Mouse (Mus musculus) frontal cortex, postnatal 25 days (tissue): ENCODE data around the gene Ppp2r5a.
A peak's percentile ranks its signal among the peaks of the same experiment; 100 is the strongest.
"Not testable (repeated sequence)": the region's sequence is repeated elsewhere in the genome, so short reads cannot be mapped to it uniquely, and the experiment has no call there.

Source experiments
- DNase-seq, 2 experiments: peaks; one replicate each; pipeline ENCODE4 v3.0.0; 2022; ENCODE audit warnings: low spot score in 2 of 2

Gene Ppp2r5a

DNA sequence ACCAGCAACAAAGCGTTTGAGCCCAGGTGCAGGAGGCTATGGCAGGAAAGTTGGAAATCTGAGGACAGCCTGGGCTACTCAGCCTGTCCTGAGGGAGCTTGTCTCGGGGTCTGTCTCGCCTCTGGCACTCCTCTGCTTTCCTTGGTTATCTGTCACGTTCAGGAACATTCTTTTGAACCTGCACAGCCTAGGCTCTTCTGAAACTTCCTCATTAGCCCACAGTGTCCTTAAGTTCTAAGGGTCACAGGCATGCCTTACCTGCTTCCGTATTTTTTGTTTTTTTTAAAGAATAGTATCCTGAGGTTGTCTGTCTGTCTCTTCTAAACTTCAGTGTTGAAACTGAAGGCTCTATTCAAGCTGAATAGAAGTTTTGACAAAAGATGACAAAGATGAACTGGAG, at the start of gene Ppp2r5a:
Gene Ppp2r5a, minus strand, starts transcription at position 199 of the 400 bp plus-strand sequence.
- no peak for DNase-seq

DNA sequence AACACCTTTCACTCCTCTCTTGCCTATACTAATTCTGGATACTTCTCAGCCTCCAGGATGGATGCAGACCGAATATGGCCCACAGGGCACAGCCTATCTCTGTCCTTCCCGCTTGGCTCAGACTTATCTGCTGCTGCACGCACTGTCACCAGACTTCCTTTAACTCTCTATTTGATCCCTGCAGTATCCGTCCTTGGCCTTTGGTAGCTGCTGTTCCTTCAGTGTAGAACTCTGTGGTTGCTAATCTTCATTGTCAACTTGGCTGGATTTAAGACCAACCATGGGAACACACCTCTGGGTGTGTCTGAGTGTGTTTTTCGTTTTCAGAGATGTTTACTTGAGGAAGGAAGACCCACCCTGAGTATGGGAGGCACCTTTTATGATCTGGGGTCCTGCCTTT, 47.5 kb upstream of the Ppp2r5a start:
- DNase-seq = no peak

DNA sequence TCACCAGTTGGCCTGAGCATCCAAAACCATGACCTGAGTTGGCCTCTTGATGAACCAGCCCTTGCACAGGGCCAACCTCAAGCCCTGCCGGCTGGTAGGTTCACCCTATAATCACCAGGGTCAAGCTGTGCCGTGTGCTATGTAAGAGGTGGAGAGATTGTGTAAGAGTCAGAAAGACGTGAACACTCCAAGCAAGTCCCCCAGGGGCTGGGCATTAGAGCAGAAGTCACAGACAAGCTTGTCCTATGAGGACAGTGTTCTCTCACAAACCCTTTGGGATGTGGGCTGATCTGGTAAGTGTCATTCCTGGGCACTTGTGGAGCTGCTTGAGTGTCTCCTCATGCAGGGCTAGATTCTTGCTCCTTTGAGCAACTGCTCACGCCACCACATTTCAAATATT, 46.5 kb upstream of the Ppp2r5a start:
- DNase-seq = no peak

DNA sequence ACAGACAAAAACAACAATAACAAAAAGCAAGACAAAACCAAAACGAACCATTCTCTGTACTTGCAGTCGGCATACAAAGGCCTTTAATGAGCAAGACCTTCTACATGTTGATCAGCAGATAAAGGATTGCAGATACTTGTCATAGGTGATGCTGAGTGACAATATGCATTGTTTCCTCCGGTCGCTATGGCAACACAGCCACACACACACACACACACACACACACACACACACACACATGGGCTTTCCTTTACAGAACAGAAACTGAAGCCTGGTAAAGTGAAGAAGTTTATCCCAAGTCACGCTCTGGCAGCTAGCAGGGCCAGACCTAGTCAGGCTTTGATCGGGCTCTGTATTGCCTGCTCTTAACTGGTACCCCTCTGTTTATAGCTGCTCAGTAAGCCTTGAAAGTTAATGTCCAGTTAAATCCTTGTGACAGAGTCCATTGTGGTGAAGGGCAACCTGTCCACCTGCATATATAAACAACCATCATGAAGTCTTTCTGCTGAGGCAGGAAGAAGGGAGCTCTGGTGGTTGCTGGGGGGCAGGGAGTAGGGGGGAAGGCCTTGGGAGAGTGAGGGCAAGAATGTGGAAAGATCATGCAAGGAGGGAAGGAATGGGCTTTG, 44.4 kb upstream of the Ppp2r5a start:
- DNase-seq = no peak

DNA sequence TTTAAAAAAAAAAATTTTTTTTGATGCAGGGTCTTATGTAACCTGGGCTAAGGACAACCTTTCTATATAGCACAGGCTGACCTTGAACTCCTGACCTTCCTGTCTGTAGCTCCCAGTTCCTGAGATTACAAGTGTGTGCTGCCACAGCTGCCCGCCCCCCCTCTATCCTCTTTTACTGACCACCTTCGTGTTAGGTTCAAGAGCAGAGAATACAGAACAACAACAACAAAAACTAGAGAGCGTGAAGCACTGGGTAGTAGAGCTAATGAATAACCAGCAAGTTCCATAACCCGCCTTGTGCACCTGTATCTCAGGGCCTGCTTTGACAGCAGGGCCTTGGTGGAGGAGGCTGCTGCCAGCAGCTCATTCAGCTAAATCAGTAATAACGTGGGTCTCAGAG, 43.2 kb upstream of the Ppp2r5a start:
- DNase-seq = no peak

DNA sequence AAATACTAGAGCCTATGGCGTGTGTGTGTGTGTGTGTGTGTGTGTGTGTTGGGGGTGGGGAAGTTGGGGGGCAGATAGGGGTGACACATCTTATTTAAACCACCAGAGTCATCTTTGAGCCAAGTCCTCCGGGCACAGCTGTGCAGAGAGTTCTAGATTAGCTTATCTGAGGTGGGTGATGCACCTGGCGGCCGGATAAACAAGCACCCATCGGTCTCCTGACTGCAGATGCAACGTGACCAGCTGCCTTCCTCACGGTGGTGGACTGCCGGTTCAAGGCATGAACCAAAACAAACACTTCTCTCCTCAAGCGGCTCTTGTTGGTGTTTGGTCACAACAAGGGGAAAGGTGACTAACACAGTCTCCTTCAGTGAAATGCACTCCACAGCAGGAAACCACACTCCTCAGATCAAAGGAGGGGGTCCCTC, 42.8 kb upstream of the Ppp2r5a start:
- no peak for DNase-seq

DNA sequence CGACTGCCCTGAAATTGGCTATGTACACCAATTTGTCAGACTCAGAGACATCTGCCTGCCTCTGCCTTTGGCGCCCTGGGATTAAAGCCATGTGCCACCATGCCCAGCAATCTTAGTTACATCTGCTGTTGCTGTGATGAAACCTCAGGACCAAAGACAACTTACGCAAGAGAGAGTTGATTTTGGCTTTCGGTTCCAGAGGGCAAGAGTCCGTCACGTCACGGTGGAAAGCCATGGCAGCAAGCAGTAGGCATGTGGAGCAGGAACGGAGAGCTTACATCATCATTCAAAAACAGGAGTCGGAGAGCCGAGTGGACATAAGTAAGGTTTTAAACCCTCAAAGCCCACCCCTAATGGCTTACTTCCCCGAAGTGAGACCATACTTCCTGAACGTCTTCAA, 42.3 kb upstream of the Ppp2r5a start:
- DNase-seq = no peak

DNA sequence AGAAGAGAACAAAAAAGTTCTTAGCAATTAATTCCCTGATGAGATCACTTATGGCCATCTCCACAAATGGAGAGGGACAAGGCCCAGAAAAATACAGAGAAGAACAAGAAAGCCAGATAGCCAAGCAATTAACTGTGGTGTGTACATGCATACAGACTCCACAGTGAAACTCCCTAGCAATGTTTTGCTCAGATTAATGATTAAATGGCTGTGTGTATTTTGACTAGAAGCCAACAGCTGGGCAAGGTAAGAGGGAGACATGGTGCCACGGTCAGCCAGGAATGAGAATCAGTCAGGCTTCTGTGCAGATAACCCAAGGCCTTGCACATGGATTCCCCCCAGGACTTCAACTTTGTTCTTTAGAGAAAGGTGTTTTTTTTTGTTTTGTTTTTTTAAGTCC, 41.4 kb upstream of the Ppp2r5a start:
- DNase-seq = no peak

DNA sequence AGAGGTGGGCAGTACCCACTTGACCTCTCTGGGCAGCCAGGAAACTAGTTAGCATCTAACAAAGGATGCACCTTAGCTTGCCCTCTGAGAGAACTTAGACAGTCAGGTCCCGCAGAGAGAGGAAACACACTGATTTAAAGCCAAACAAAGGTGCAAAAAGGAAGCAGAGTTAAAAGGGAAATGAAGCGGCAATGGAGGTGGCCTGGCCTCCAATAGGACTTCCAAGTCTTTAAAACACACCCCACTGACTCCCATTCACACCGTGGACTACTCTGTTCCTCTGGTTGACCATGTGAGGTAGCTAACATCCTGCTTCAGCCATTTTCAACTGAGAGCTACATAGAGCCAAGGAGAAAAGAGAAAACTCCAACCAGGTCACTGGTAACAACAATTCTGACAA, 35.9 kb upstream of the Ppp2r5a start:
- no peak for DNase-seq

DNA sequence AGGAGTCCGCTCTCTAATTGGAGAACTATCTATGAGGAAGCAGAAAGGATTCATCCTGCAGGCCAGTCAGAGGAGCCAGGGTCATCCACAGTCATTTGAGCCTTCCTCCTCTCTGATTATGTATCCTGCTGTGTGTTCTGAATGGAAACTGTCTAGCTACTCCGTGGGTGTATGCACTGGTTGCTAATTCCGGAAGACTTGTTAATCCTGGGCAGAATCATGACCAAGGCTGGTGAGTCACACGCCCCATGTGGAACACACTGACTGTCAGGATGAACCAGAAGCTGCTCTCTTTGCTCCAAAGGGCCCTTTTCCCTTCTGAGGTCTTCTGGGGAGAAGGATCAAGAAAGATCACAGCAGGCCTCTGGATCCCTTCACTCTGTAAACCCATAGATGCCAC, 35.5 kb upstream of the Ppp2r5a start:
- DNase-seq = no peak

DNA sequence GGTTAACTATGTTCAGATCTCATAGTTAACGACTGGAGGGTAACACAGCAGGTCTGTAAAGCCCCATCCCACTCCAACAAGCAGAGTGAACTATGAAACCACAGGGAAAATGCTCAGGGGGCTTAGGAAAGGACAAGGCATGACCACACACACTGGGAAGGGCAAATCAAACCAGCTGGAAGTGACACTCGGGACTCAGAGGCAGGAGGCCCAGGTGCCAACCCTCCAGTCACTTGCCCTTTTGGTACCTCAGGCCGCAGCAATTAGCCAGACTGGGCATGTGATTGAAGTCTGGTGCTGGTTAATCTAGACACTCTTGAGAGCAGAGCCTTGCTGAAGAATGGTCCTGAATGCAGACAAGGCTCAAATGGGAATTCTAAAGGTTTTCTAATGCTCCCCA, 33.6 kb upstream of the Ppp2r5a start:
- no peak for DNase-seq

DNA sequence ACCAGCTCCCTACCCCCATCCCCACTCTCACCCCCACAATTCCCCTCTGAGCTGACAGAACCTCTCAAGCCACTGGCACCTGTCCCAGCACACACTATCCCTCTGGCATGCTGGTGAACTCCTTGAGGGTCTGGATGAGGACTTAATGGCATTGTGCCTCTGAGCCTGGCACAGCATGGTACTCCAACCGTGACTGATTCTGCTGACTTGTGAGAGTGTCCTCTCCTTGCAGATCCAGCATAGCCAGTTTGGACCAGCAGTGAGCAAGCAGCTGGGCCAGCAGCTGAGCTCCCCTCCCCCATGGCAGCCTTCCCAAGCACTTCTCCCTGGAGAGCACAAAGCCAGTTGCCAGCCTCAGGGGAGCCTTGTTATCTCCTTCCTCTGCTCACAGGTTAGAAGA, 32.3 kb upstream of the Ppp2r5a start:
- peak in 1 of 2 experiments; percentile 40 for DNase-seq

DNA sequence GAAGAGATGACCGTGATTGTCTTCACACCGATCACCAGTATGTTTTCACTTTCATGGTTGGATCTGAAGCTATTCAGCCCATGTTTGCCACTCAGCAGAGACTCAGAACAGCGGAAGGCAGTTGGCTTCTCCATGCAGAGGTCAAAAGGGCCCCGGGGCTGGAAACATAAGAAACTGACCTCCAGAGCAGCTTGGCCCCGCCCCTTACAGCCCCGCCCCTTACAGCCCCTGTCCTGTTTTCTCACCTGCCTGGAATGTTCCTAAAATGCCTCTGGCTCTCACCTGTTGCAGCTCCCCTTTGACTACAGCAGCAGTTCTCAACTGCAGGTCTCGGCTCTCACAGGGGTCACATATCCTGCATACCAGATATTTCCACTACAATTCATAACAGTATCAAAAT, 29.5 kb upstream of the Ppp2r5a start:
- no peak for DNase-seq

DNA sequence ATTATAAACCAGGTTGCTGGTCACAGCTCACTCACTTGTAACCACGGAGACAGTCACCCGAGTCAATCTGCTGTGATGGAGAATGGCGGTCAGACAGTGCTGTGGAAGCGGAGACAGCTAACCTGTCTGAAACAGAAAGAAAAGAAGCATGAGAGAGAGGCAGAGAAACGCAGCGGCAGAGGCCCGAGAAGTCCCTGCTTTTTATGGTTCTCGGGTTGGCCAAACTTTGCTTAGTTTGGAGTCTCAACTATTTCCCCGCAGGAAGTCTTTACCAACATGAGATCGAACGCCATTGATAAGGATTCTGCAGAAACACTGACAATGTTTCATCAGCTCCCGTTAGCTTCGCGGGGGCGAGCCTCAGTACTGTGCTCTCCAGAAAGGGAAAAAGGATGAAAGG, 29.0 kb upstream of the Ppp2r5a start:
- DNase-seq = no peak

DNA sequence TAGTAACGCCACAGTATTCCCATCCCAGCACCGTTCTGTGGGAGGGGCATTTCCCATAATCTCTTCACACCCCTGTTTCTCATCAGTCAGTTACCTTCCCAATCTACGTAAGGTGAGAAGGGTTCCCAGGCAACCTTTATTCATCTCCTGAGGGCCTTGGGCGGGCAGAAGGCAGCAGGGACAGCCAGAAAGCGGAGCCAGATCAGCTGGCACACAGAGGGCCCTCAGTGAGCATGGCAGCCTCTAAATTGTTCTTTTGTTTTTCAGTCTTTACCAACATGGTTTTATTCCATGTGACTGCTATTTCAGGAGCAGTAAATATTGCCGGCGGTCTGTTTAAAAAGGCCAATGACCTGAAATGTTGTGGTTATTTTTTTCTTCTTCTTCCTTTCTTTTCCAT, 27.0 kb upstream of the Ppp2r5a start:
- DNase-seq = no peak

DNA sequence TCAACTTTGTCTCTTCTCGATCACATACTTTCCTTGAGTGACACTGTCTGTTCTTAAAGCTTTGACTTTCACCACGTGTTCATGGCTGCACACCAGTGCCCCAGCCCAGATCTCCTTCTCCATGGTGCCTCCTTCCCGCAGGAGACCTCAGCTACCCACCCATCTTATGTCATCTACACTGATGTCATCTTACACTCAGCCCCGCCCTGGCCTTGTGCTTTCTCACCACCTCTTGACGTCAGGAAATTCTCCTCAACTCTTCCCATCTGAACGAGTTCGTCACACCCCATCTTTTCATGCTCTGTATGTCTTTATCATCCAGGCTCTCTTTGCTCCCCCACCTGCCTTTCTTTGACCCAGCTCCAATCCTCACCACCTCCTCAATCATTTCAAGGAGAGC, 22.8 kb upstream of the Ppp2r5a start:
- DNase-seq = no peak

DNA sequence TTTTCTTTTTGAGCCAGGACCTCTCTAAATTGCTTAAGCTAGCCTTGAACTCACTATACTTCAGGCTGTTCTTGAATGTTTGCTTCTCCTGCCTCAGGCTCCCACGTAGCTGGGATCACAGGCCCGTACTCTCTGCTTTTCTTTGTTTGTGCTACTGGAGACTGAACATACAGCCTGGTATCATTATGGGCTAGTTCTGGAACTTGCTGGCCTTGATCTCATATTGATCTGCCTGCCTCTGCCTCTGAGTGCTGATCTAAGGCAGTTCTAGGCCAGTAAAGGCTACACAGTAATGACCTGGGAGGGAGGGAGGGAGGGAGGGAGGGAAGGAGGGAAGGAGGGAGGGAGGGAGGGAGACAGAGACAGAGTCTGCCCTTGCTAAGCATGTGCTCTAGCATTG, 20.1 kb upstream of the Ppp2r5a start:
- DNase-seq = no peak

DNA sequence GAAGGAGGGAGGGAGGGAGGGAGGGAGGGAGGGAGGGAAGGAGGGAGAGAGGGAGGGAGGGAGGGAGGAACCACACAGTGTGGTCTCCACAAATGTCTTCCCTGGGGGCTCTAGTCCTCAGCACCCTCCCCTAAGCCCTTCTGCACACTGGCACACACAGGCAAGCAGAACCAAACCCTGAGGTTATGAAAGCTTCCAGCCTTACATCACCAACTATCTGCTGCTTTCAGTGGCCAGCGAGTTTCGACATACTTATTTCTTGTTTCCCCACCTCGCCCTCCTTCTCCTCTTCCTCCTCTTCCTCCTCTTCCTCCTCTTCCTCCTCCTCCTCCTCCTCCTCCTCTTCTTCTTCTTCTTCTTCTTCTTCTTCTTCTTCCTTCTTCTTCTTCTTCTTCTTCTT, 19.6 kb upstream of the Ppp2r5a start:
- DNase-seq = not testable (repeated sequence)

DNA sequence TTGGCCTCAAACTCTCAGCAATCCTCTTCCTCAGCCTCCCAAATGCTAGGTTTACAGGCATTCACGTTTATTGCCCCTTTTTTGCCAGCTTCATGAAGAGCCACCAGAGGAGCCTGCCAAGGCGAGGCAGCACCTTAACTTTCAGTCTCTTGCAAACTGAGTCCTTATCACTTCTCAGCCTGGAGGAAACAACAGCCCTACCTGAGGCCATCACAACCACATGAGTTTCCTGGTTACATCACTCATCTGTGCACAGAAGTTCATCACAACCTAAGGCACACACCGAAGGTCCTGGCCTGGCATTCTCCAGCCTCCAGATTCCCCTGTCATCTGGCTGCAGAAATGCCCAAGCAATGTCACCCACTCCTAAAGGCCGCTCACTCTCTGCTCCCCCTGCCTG, 19.1 kb upstream of the Ppp2r5a start:
- DNase-seq = no peak

DNA sequence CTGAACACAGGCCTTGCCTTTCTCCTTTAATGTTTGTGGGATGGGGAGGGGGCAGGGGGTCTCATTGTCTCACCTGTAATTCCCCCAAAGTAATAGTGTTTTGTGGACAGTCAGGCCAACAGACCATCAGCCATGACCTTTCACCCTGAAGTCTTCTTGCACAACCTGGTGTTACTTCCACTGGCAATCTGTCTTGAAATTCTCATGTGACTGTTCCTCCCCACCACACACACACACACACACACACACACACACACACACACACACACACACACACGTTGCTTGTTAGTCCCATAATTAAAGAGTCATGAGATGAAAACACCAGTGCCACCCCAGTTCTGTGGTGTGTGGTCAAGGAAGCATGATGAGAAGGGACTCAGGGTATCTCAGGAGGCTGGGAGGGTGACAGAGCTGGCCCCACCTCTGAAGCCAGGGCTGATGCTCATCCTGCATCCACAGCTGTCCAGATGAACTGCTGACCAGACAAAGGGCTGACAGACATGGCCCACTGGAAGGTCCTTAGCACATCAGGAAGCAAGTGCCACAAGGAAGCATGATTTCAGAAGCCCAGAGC, 18.4 kb upstream of the Ppp2r5a start:
- no peak for DNase-seq

DNA sequence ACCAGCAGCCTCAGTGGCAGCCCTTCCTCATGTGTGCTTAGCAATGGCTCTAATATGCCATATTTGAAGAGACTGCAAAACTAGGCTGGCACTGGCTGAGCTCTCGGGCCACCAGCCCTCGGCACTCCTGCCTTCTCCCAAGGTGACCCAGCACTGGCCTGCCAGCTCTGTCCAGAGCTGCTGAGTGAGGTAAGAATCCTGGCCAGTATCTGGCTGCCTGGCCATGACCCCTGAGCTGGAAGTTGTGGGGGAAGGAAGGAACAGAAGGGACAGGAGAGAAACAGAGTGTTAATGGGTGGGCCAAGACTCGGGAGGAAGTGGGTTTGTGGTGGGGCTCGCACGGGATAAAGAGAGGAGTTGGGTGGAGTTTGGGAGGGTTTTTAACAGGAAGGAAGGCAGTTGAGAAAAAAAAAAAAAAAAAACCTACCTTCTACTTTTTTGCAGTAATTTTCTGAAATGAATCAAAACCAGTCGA, 17.9 kb upstream of the Ppp2r5a start:
- DNase-seq = no peak

DNA sequence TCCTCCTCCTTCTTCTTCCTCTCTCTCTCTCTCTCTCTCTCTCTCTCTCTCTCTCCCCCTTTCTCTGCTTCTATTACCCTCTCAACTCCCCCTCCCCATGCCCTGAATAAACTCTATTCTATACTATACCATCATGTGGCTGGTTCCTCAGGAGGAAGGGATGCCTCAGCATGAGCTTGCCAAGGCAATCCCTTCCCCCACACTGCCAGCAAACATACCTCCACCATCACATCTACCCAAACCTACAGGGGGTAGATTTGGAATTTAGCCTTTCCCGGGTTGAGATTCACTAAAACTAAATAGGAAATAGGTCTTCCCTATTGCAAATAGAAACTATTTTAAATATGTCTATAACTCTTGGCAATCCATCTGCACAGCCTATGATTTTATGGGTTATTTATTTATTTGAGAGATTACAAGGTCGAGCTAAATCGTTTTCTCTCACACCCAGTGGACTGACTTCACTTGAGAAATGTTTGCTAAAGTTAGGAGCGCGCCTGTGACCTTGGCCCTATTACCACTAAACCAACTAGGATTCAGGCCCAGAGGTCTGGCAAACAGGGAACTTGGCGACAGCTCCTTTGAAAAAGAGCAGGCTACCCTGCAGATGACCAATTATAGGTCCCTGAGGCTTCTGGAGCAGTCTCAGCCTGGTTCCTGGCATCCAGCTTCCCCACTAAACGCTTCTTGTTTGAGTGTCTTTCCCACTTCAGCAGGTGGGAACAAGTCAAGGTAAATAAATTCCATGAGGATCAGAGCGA, 17.1 kb upstream of the Ppp2r5a start:
- no peak for DNase-seq

DNA sequence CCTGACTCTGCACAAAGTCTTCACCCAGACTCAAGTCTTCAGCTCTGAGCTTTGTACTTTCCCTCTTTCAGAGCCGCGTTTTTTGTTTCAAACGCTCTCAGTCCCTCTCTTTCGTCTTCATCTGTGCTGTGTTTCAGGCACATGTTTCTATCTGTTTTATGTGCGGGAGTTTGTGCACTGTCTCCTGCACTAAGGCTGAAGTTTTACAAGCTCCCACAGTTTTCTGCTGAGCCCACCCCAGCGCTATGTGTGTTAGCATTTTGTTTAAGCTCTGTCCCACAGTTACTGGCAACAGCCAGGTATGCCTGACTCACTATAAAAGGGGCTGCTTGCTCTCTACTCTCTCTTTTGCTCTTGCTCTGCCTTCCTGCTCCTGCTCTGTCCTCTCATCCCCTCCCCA, 16.3 kb upstream of the Ppp2r5a start:
- no peak for DNase-seq
